Mouse (Mus musculus): ENCODE results near the gene Rad51ap1.

Rad51ap1 gene

GRCm38 (mm10) chr6:126907378-126907777 lies 32.0 kb downstream of the Rad51ap1 start:
- no peaks in the 10 kb centered on the region for H3K4me1 ChIP-seq (replicated peaks; ENCODE audit: low read depth, low read length)
- no peak overlapping the region for H3K4me3 ChIP-seq (replicated peaks; ENCODE audit: low read length)
- H3K27me3 ChIP-seq (ENCODE audit: insufficient read depth, low read length) = peaks cover 9% of the 10 kb centered on the region
- TF ChIP-seq CTCF (conservative IDR thresholded peaks at IDR 0.05; ENCODE audit: low read length) = no peak
- no peak for TF ChIP-seq POU5F1 (IDR thresholded peaks at IDR 0.05; ENCODE audit: borderline replicate concordance, low read length)
- no peak for TF ChIP-seq NANOG (IDR thresholded peaks at IDR 0.05; ENCODE audit: borderline replicate concordance, low read length)
- no peaks in the 10 kb centered on the region for H3K9me3 ChIP-seq (ENCODE audit: low read length)
- no peaks in the 10 kb centered on the region for H3K36me3 ChIP-seq (ENCODE audit: insufficient read depth, low read length)

GRCm38 (mm10) chr6:126877118-126877517 lies 62.3 kb downstream of the Rad51ap1 start:
- peaks cover 24% of the 10 kb centered on the region for H3K27me3 ChIP-seq (ENCODE audit: insufficient read depth, low read length)
- no peak overlapping the region for H3K4me3 ChIP-seq (replicated peaks; ENCODE audit: low read length)
- no peaks in the 10 kb centered on the region for H3K36me3 ChIP-seq (ENCODE audit: insufficient read depth, low read length)
- no peaks in the 10 kb centered on the region for H3K9me3 ChIP-seq (ENCODE audit: low read length)
- TF ChIP-seq NANOG (IDR thresholded peaks at IDR 0.05; ENCODE audit: borderline replicate concordance, low read length) = no peak
- no peak for TF ChIP-seq CTCF (conservative IDR thresholded peaks at IDR 0.05; ENCODE audit: low read length)
- TF ChIP-seq POU5F1 (IDR thresholded peaks at IDR 0.05; ENCODE audit: borderline replicate concordance, low read length) = no peak
- H3K4me1 ChIP-seq (replicated peaks; ENCODE audit: low read depth, low read length) = no peaks in the 10 kb centered on the region
